Mouse (Mus musculus) neural tube, embryonic 14.5 days (tissue): Measurements from ENCODE around the gene Fopnl. TPM values are rescaled to one million over a fixed set of nuclear protein-coding genes. Genes with fewer than 3 reads are reported as not detected.
A peak's percentile ranks its signal among the peaks of the same experiment; 100 is the strongest.

ENCODE experiments used
- ATAC-seq: fragments of 200-750 bp; cut with Nextera tagmentation; 2 replicates; pipeline ENCODE4 v1.8.0; 2017; ENCODE audit warnings: low read depth, mild to moderate bottlenecking, moderate TSS enrichment, moderate library complexity
- H3K27ac ChIP-seq: fragments of 300-500 bp; sonication (generic); 2 replicates; pipeline ENCODE4 v1.5.1; 2014; ENCODE audit warnings: low read depth, mild to moderate bottlenecking, control low read depth, low read length, moderate library complexity, mixed read lengths
- H3K27me3 ChIP-seq: fragments of 300-500 bp; sonication (generic); 2 replicates; pipeline ENCODE4 v1.6.1; 2014; ENCODE audit warnings: low read length; ENCODE audit not compliant: control insufficient read depth, insufficient read depth
- H3K36me3 ChIP-seq: fragments of 300-500 bp; sonication (generic); 2 replicates; pipeline ENCODE4 v1.6.1; 2014; ENCODE audit warnings: low read length, mixed read lengths; ENCODE audit not compliant: control insufficient read depth, insufficient read depth
- H3K4me1 ChIP-seq: fragments of 300-500 bp; sonication (generic); 2 replicates; pipeline ENCODE4 v1.6.1; 2014; ENCODE audit warnings: low read length; ENCODE audit not compliant: control insufficient read depth, insufficient read depth
- H3K4me2 ChIP-seq: fragments of 300-500 bp; sonication (generic); 2 replicates; pipeline ENCODE4 v1.6.1; 2014; ENCODE audit warnings: mild to moderate bottlenecking, low read depth, low read length, control low read depth
- H3K4me3 ChIP-seq: fragments of 300-500 bp; sonication (generic); 2 replicates; pipeline ENCODE4 v1.5.1; 2014; ENCODE audit warnings: low read depth, low read length, control low read depth, mixed read lengths
- H3K9ac ChIP-seq: fragments of 300-500 bp; sonication (generic); replicated peaks from 2 replicates; pipeline ENCODE4 v1.6.1; 2014; ENCODE audit warnings: low read depth, mild to moderate bottlenecking, control low read depth, low read length, mixed read lengths
- H3K9me3 ChIP-seq: fragments of 300-500 bp; sonication (generic); 2 replicates; pipeline ENCODE4 v1.6.1; 2016; ENCODE audit warnings: low read length; ENCODE audit not compliant: control insufficient read depth
- WGBS: fragments of 180-500 bp; shearing (Covaris S2); extraction: QIAGEN DNeasy Blood & Tissue Kit; methylation state at CpG from one replicate; pipeline ENCODE4 v1.1.7; 2014; 5-methylcytosine and 5-hydroxymethylcytosine counted together
- polyA plus RNA-seq: library from polyadenylated mRNA; unstranded; fragments of >200 nt; fragmentation: Nextera tagmentation; extraction: Ambion mirVana; gene quantifications from 2 replicates; pipeline ENCODE4 v1.2.1, GENCODE M21; 2014

Fopnl gene
- 219 and 230 TPM in 2 replicates for polyA plus RNA-seq

GRCm38 (mm10) chr16:14316884-14317876, at the start of gene Fopnl:
TSS of gene Fopnl (minus strand) at chr16:14317405.
- no peaks in the 10 kb centered on the region for H3K9me3 ChIP-seq
- peak within 1 kb of the TSS; percentile 75 for H3K9ac ChIP-seq
- peak within 1 kb of the TSS; percentile 89 for H3K27ac ChIP-seq
- peaks cover 13% of the 10 kb centered on the region for H3K4me1 ChIP-seq
- H3K4me3 ChIP-seq: peak within 1 kb of the TSS; percentile 74
- 0 out of 2 replicates have a peak, but pooled peaks cover 4% of the 10 kb centered on the region for H3K36me3 ChIP-seq
- peak within 1 kb of the TSS; percentile 57 for H3K4me2 ChIP-seq
- 4% methylated on average over 51 of the region's 51 CpGs for WGBS
- ATAC-seq: peak; percentile 100
- H3K27me3 ChIP-seq: no peaks in the 10 kb centered on the region

DNA sequence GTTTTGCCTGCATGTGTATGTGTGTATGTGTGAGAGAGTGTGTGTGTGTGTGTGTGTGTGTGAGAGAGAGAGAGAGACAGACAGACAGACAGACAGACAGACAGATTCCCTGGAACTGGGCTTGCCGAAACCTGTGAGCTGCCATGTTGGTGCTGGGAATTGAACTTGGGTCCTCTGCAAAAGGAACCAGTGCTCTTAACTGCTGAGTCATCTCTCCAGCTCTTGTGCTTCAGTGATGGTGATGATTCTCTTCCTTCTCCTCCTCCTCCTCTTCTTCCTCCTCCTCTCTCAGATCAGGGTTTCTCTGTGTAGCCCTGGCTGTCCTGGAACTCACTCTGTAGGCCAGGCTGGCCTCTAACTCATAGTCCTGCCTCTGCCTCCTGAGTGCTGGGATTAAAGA, 48.8 kb upstream of the Fopnl start:
- Histone ChIP-seq H3K4me1 (peaks cover 4% of the 10 kb centered on the region; the same call in 1 of the 2 replicates), H3K4me2 (no peak overlapping the region), H3K9ac (no peak overlapping the region), H3K9me3 (no peaks in the 10 kb centered on the region), H3K27me3 (no peaks in the 10 kb centered on the region), H3K27ac (no peak overlapping the region), H3K4me3 (no peak overlapping the region), H3K36me3 (no peaks in the 10 kb centered on the region)
- no peak for ATAC-seq
- 89% methylated on average over 1 of the region's 1 CpGs for WGBS

DNA sequence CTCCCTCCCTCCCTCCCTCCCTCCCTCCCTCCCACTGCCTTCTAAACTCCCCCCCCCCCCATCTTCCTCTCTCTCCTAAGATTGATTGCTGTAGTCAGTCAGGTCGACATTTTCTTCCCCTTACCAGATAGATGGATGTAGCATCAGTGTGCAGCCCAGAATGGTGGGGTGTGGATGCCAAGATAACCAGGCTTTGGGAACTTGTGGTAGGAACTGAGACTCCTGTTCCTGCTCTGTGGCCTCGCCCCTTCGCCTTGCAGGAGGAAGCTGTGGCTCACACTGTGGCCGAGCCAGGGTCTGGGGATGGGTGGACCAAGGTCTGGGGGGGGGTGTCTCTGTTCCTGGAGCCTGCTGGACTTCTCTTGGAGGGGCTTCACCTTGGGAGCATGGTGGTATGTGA, 48.3 kb upstream of the Fopnl start:
- no peaks in the 10 kb centered on the region for H3K9me3 ChIP-seq
- peaks cover 4% of the 10 kb centered on the region; the same call in 1 of the 2 replicates for H3K4me1 ChIP-seq
- H3K27ac ChIP-seq: no peak overlapping the region
- no peak overlapping the region for H3K4me3 ChIP-seq
- H3K36me3 ChIP-seq: no peaks in the 10 kb centered on the region
- H3K9ac ChIP-seq: no peak overlapping the region
- H3K4me2 ChIP-seq: no peak overlapping the region
- H3K27me3 ChIP-seq: no peaks in the 10 kb centered on the region
- ATAC-seq: no peak
- WGBS: 80% methylated on average over 4 of the region's 4 CpGs

- Histone ChIP-seq H3K9ac (no peak overlapping the region), H3K27ac (no peak overlapping the region), H3K9me3 (no peaks in the 10 kb centered on the region), H3K27me3 (no peaks in the 10 kb centered on the region), H3K4me2 (no peak overlapping the region), H3K4me3 (no peak overlapping the region), H3K36me3 (no peaks in the 10 kb centered on the region), H3K4me1 (peaks cover 4% of the 10 kb centered on the region; the same call in 1 of the 2 replicates)
- no peak for ATAC-seq
- WGBS: 90% methylated on average over 6 of the region's 6 CpGs
These were observed 46.9 kb upstream of the Fopnl start for GRCm38 (mm10) chr16:14364066-14364465.

GRCm38 (mm10) chr16:14363496-14363895, 46.3 kb upstream of the Fopnl start:
- ATAC-seq: no peak

DNA sequence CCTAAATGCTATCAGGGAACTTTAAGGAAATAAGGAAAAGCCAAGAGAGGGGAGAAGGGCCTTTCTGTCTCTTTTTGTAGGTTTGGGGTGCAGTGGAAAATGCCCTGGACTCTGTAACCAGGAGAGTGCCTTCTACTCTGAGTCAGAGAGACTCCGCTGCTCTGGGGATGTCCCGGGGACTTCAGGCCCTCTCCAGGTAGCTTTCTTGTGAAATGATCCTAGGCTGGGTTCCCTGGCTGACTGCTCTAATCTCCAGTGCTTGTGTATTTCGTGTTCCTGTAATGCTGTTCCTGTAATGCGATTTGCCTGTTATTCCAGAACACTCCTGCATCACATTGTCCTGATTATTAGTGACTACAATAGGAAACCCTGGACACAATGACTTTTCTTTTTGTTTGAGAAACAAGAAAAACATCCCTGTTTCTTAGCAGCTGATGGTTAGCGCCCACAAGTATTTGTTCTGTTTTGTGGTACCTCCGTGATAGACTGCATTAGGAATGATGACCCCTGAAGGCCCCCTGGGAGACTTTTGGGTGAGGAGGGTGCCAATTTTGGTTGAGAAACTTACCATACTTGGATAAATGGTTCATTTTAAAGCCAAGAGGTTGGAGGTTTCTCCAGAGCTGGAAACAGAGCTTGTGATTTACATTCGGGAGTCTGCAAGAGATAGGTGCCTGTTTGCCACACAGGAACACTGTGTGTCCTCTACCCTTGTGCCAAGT, 45.1 kb upstream of the Fopnl start:
- no peak for ATAC-seq
- peaks cover 4% of the 10 kb centered on the region; the same call in 1 of the 2 replicates for H3K4me1 ChIP-seq
- H3K36me3 ChIP-seq: no peaks in the 10 kb centered on the region
- H3K9me3 ChIP-seq: no peaks in the 10 kb centered on the region
- 29% methylated on average over 7 of the region's 7 CpGs for WGBS
- H3K4me2 ChIP-seq: peak overlapping the region; percentile 89
- H3K27ac ChIP-seq: no peak overlapping the region
- H3K4me3 ChIP-seq: peak overlapping the region; percentile 86
- no peaks in the 10 kb centered on the region for H3K27me3 ChIP-seq
- H3K9ac ChIP-seq: peak overlapping the region; percentile 86

More at GRCm38 (mm10) chr16:14363496-14363895, 46.3 kb upstream of the Fopnl start:
- Histone ChIP-seq H3K9me3 (no peaks in the 10 kb centered on the region), H3K27ac (no peak overlapping the region), H3K4me3 (no peak overlapping the region), H3K36me3 (no peaks in the 10 kb centered on the region), H3K4me2 (no peak overlapping the region), H3K4me1 (peaks cover 4% of the 10 kb centered on the region; the same call in 1 of the 2 replicates), H3K9ac (no peak overlapping the region), H3K27me3 (no peaks in the 10 kb centered on the region)
- WGBS: 98% methylated on average over 3 of the region's 3 CpGs

DNA sequence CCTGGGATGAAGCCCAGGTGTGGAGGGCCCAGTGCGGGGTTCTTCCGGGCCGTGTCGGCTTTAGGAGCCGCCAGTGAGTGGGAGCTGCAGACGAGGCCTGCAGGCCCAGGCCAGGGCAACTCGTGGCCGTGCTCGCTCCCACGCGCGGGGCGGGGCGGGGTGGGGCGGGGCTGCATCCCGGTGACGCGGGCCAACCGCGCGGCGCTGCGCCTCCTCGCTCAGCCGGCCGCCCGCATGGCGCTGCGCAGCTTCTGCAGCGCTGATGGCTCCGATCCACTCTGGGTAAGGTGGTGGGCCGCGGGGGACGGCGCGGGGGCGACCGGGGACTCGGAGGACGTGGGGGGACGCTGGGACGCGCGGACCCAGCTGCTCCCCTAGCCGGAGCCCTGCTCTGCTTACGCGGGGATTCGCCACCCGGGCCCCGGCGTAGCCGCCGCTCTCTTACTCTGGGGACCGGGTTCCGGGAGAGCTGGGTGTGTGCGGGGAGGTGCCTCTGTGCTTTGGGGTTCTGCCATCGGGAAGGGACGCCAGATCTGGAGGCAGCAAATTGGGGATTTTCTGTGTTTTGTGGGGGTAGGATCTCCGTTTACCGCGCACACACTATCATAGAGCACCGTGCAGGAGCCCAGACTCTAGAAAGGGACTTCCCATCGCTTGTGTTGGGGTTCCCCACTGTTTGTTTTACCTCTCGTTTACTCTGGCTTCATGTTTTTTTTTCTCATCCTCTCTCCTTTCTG, 44.3 kb upstream of the Fopnl start, which contains the start of gene Abcc1:
TSS of gene Abcc1 (plus strand) at position 197 of the 737 bp plus-strand sequence.
- peak within 1 kb of the TSS; percentile 89 for H3K4me2 ChIP-seq
- no peaks in the 10 kb centered on the region for H3K9me3 ChIP-seq
- H3K36me3 ChIP-seq: no peaks in the 10 kb centered on the region
- H3K4me1 ChIP-seq: peaks cover 4% of the 10 kb centered on the region; the same call in 1 of the 2 replicates
- H3K4me3 ChIP-seq: peak within 1 kb of the TSS; percentile 86
- H3K27me3 ChIP-seq: no peaks in the 10 kb centered on the region
- ATAC-seq: peak; percentile 98
- peak within 1 kb of the TSS; percentile 86 for H3K9ac ChIP-seq
- WGBS: under 1% methylated on average over 55 of the region's 64 CpGs
- H3K27ac ChIP-seq: peak within 1 kb of the TSS; percentile 53

DNA sequence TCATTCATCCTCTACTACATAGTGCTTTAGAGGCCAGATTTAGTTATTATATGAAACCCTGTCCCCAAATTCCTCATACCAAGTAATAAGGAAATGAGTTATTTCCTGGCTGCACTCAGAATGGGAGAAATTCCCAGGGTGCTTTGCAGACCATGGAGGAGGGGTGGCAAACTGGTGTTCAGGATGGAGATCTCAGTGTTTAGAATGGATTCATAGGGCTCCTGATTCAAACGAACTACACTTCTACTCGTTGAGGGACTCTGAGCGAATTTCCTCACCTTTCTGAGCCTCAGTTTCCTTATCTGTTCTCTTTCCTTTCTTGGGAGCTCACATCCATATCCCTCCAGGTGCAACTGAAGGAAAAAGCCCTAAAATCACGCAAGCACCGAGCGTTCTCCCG, 43.7 kb upstream of the Fopnl start:
- Histone ChIP-seq H3K36me3 (no peaks in the 10 kb centered on the region), H3K27ac (peak overlapping the region; percentile 53), H3K27me3 (no peaks in the 10 kb centered on the region), H3K9me3 (no peaks in the 10 kb centered on the region), H3K4me1 (peaks cover 4% of the 10 kb centered on the region; the same call in 1 of the 2 replicates), H3K9ac (peak overlapping the region; percentile 86), H3K4me3 (peak overlapping the region; percentile 86), H3K4me2 (peak overlapping the region; percentile 89)
- WGBS: 3% methylated on average over 7 of the region's 7 CpGs
- ATAC-seq: peak; percentile 50
